Mouse (Mus musculus) right cerebral cortex, postnatal 14 days (tissue): ENCODE data around the gene Fgf7.

Experiments
- DNase-seq: peaks from one replicate; pipeline ENCODE4 v3.0.0; 2022

Gene Fgf7

GRCm38 (mm10) chr2:126034379-126035005 lies at the start of gene Fgf7:
TSS of gene Fgf7 (plus strand) at chr2:126034658.
- peak; percentile 26 for DNase-seq

- DNase-seq = no peak
Measured at GRCm38 (mm10) chr2:126002291-126002690, 32.2 kb upstream of the Fgf7 start.

- DNase-seq = peak; percentile 57
Measured at GRCm38 (mm10) chr2:126006088-126006487, 28.4 kb upstream of the Fgf7 start.

- DNase-seq = no peak
Measured at GRCm38 (mm10) chr2:126006742-126007141, 27.7 kb upstream of the Fgf7 start.

GRCm38 (mm10) chr2:126014989-126015710 lies 19.3 kb upstream of the Fgf7 start:
- no peak for DNase-seq

GRCm38 (mm10) chr2:126015763-126016473 lies 18.5 kb upstream of the Fgf7 start:
- DNase-seq = no peak

- no peak for DNase-seq
Measured at GRCm38 (mm10) chr2:126031186-126031900, 3.1 kb upstream of the Fgf7 start.

GRCm38 (mm10) chr2:126033114-126033972 lies 1.1 kb upstream of the Fgf7 start:
- peak; percentile 9 for DNase-seq

GRCm38 (mm10) chr2:126035013-126035770 lies 734 bp downstream of the Fgf7 start:
- no peak for DNase-seq

GRCm38 (mm10) chr2:126036121-126036520 lies 1.7 kb downstream of the Fgf7 start:
- DNase-seq = no peak

GRCm38 (mm10) chr2:126038221-126039000 lies 4.0 kb downstream of the Fgf7 start:
- DNase-seq = no peak

GRCm38 (mm10) chr2:126039414-126039891 lies 5.0 kb downstream of the Fgf7 start:
- no peak for DNase-seq

- DNase-seq = no peak
Measured at GRCm38 (mm10) chr2:126040651-126041050, 6.2 kb downstream of the Fgf7 start.

GRCm38 (mm10) chr2:126041237-126041636 lies 6.8 kb downstream of the Fgf7 start:
- DNase-seq = no peak

GRCm38 (mm10) chr2:126042674-126043073 lies 8.2 kb downstream of the Fgf7 start:
- no peak for DNase-seq

- DNase-seq = no peak
Measured at GRCm38 (mm10) chr2:126045621-126046020, 11.2 kb downstream of the Fgf7 start.

- DNase-seq = no peak
Measured at GRCm38 (mm10) chr2:126052749-126053557, 18.5 kb downstream of the Fgf7 start.

GRCm38 (mm10) chr2:126053657-126054056 lies 19.2 kb downstream of the Fgf7 start:
- DNase-seq = no peak

GRCm38 (mm10) chr2:126060595-126060994 lies 26.1 kb downstream of the Fgf7 start:
- DNase-seq = no peak
